Comparison of ENCODE assay signal across 27 mouse cellular contexts in genomic region chr1:54726555-54726954, GRCm38 (mm10).
DNase-seq lines count a peak whose midpoint lies in the region; ATAC-seq and TF ChIP-seq lines count a peak whose summit lies in the region.
"Had no signal": no experiment of that assay in that cellular context is flagged by ENCODE, and none has a peak within 500 bp of the region (broad histone marks: within the 10 kb centered on the region; RNA-seq: fewer than 3 reads in every experiment).

No protein-coding gene starts in this region.

- H3K9ac ChIP-seq in liver, postnatal 0 days (replicated peaks) = no peak overlapping the region
- no peak overlapping the region for H3K9ac ChIP-seq in liver, embryonic 11.5 days (ENCODE audit: low read depth, low read length)
- H3K9ac ChIP-seq: embryonic facial prominence, embryonic 13.5 days; forebrain, embryonic 12.5 days; forebrain, embryonic 15.5 days; heart, embryonic 12.5 days; heart, embryonic 15.5 days; hindbrain, embryonic 13.5 days had no signal

- H3K9me3 ChIP-seq in liver, postnatal 0 days (ENCODE audit: low read length) = no peaks in the 10 kb centered on the region
- no peaks in the 10 kb centered on the region for H3K9me3 ChIP-seq in liver, embryonic 11.5 days (ENCODE audit: control insufficient read depth, low read length)
- H3K9me3 ChIP-seq: embryonic facial prominence, embryonic 10.5 days; embryonic facial prominence, embryonic 13.5 days; forebrain, embryonic 12.5 days; forebrain, embryonic 15.5 days; heart, embryonic 12.5 days; heart, embryonic 15.5 days; hindbrain, embryonic 10.5 days; hindbrain, embryonic 13.5 days had no signal

- H3K4me1 ChIP-seq in liver, postnatal 0 days (ENCODE audit: insufficient read depth) = no peaks in the 10 kb centered on the region
- no peaks in the 10 kb centered on the region for H3K4me1 ChIP-seq in liver, embryonic 11.5 days (replicated peaks; ENCODE audit: control insufficient read depth, insufficient read depth, low read length)
- H3K4me1 ChIP-seq: embryonic facial prominence, embryonic 10.5 days; embryonic facial prominence, embryonic 13.5 days; forebrain, embryonic 12.5 days; forebrain, embryonic 15.5 days; heart, embryonic 12.5 days; heart, embryonic 15.5 days; hindbrain, embryonic 10.5 days; hindbrain, embryonic 13.5 days had no signal

- ATAC-seq in liver, postnatal 0 days = no peak; the same call in 1 of the 2 replicates
- ATAC-seq in liver, embryonic 11.5 days (replicated peaks; ENCODE audit: low FRiP score) = no peak
- ATAC-seq: activated CD4-positive, CD25-positive, alpha-beta regulatory T cell, adult 4 months; forebrain, embryonic 15.5 days; hindbrain, embryonic 16.5 days had no signal

- no peak overlapping the region for H3K4me2 ChIP-seq in liver, postnatal 0 days (ENCODE audit: low read depth, low read length)
- H3K4me2 ChIP-seq in liver, embryonic 11.5 days = no peak overlapping the region
- H3K4me2 ChIP-seq: embryonic facial prominence, embryonic 13.5 days; forebrain, embryonic 12.5 days; forebrain, embryonic 15.5 days; heart, embryonic 12.5 days; heart, embryonic 15.5 days; hindbrain, embryonic 13.5 days had no signal

- no peaks in the 10 kb centered on the region for H3K27me3 ChIP-seq in liver, postnatal 0 days (ENCODE audit: insufficient read depth, low read length)
- no peaks in the 10 kb centered on the region for H3K27me3 ChIP-seq in liver, embryonic 11.5 days (replicated peaks; ENCODE audit: control insufficient read depth, insufficient read depth, low read length)
- H3K27me3 ChIP-seq: embryonic facial prominence, embryonic 13.5 days; forebrain, embryonic 12.5 days; forebrain, embryonic 15.5 days; heart, embryonic 12.5 days; heart, embryonic 15.5 days; hindbrain, embryonic 13.5 days had no signal

- no peak for TF ChIP-seq CTCF in liver, postnatal 0 days (IDR thresholded peaks at IDR 0.05; ENCODE audit: low read depth)

- DNase-seq in liver, postnatal 0 days = peak; percentile 16
- no peak for DNase-seq in liver, embryonic 11.5 days (ENCODE audit: low spot score)
- peak; percentile 9 for DNase-seq in lung, postnatal 25 days (ENCODE audit: low spot score)
- DNase-seq in lung, postnatal 10 days = no peak
- DNase-seq in adipocyte (ENCODE audit: low spot score) = peak; percentile 53
- no peak for DNase-seq in cerebellum, adult 9-10 months
- DNase-seq: adrenal gland, postnatal 10 days; adrenal gland, postnatal 36 days; B cell, adult 2 months; cerebellum, adult 18-20 months; cerebellum, adult 9-11 months; cerebellum, postnatal 25 days; gastrocnemius, postnatal 25 days; heart, adult 18-20 months; heart, postnatal 10 days; heart, postnatal 36 days had no signal

- peaks cover 11% of the 10 kb centered on the region; the same call in 1 of the 2 replicates for H3K36me3 ChIP-seq in liver, postnatal 0 days (replicated peaks; ENCODE audit: insufficient read depth, low read length)
- H3K36me3 ChIP-seq in liver, embryonic 11.5 days (ENCODE audit: control insufficient read depth, insufficient read depth, low read length) = no peaks in the 10 kb centered on the region
- H3K36me3 ChIP-seq: forebrain, embryonic 12.5 days had no signal

- no peak overlapping the region for H3K27ac ChIP-seq in liver, postnatal 0 days (ENCODE audit: low read depth)
- no peak overlapping the region for H3K27ac ChIP-seq in liver, embryonic 11.5 days (ENCODE audit: low read depth, low read length)
- H3K27ac ChIP-seq: embryonic facial prominence, embryonic 10.5 days; embryonic facial prominence, embryonic 13.5 days; forebrain, embryonic 12.5 days; forebrain, embryonic 15.5 days; heart, embryonic 15.5 days; hindbrain, embryonic 10.5 days; hindbrain, embryonic 13.5 days had no signal

- TF ChIP-seq EP300 in liver, postnatal 0 days (IDR thresholded peaks at IDR 0.05; ENCODE audit: low read depth) = no peak

- H3K4me3 ChIP-seq in liver, postnatal 0 days (ENCODE audit: low read depth, low read length) = no peak overlapping the region
- no peak overlapping the region for H3K4me3 ChIP-seq in liver, embryonic 11.5 days (ENCODE audit: low read depth, low read length)
- H3K4me3 ChIP-seq: embryonic facial prominence, embryonic 10.5 days; embryonic facial prominence, embryonic 13.5 days; erythroblast, embryonic 14.5 days; forebrain, embryonic 12.5 days; forebrain, embryonic 15.5 days; heart, embryonic 12.5 days; heart, embryonic 15.5 days; hindbrain, embryonic 10.5 days; hindbrain, embryonic 13.5 days had no signal

- WGBS in liver, postnatal 0 days (ENCODE audit: insufficient replicate concordance) = 63% methylated on average over 2 of the region's 2 CpGs
- 65% methylated on average over 2 of the region's 2 CpGs for WGBS in liver, embryonic 11.5 days

Comparison
In these comparisons a context has a peak if more than half of its experiments do, and no peak if none do; other contexts are left out.
1. DNase-seq: peak in liver, postnatal 0 days (single experiment), lung, postnatal 25 days (single experiment) and adipocyte (single experiment); none in liver, embryonic 11.5 days (single experiment), lung, postnatal 10 days (single experiment) and cerebellum, adult 9-10 months (single experiment).